8 mouse cellular contexts compared by ENCODE assay signal in genomic region chr4:154012132-154012882, GRCm38 (mm10). TPM values are rescaled to one million over a fixed set of nuclear protein-coding genes. Genes with fewer than 3 reads are reported as not detected.
DNase-seq lines count a peak whose midpoint lies in the region; ATAC-seq and TF ChIP-seq lines count a peak whose summit lies in the region.

No protein-coding gene starts in this region.

- H3K27me3 ChIP-seq in kidney, embryonic 14.5 days (ENCODE audit: control insufficient read depth, insufficient read depth, low read length): no peaks in the 10 kb centered on the region
- no peaks in the 10 kb centered on the region for H3K27me3 ChIP-seq in ES-Bruce4 (ENCODE audit: control insufficient read depth, insufficient read depth, low read length, poor library complexity, severe bottlenecking)
- no peaks in the 10 kb centered on the region for H3K27me3 ChIP-seq in embryonic facial prominence, embryonic 14.5 days (replicated peaks; ENCODE audit: control insufficient read depth, insufficient read depth, low read length)
- no peaks in the 10 kb centered on the region for H3K27me3 ChIP-seq in midbrain, embryonic 12.5 days

- peak overlapping the region; percentile 93 for H3K4me2 ChIP-seq in kidney, embryonic 14.5 days (replicated peaks; ENCODE audit: low read depth, low read length)
- peak overlapping the region; percentile 94 for H3K4me2 ChIP-seq in embryonic facial prominence, embryonic 14.5 days (ENCODE audit: low read depth, low read length)
- H3K4me2 ChIP-seq in midbrain, embryonic 12.5 days (replicated peaks): peak overlapping the region; percentile 100

- no peak for TF ChIP-seq CTCF in ES-Bruce4 (IDR thresholded peaks at IDR 0.05; ENCODE audit: low read depth, low read length)

- peak overlapping the region; percentile 90 for H3K9ac ChIP-seq in kidney, embryonic 14.5 days (ENCODE audit: low read depth, low read length)
- H3K9ac ChIP-seq in ES-Bruce4 (ENCODE audit: low read depth, poor library complexity, severe bottlenecking): peak overlapping the region; percentile 87
- peak overlapping the region; percentile 95 for H3K9ac ChIP-seq in embryonic facial prominence, embryonic 14.5 days (ENCODE audit: low read depth, low read length)
- H3K9ac ChIP-seq in midbrain, embryonic 12.5 days (replicated peaks): peak overlapping the region; percentile 98

- H3K27ac ChIP-seq in kidney, embryonic 14.5 days (ENCODE audit: low read depth, low read length): no peak overlapping the region; the same call in 1 of the 2 replicates
- H3K27ac ChIP-seq in ES-Bruce4 (ENCODE audit: insufficient read depth, low read length): no peak overlapping the region
- peak overlapping the region; percentile 52; the same call in 1 of the 2 replicates for H3K27ac ChIP-seq in embryonic facial prominence, embryonic 14.5 days (replicated peaks; ENCODE audit: low read depth, low read length)
- H3K27ac ChIP-seq in midbrain, embryonic 12.5 days (replicated peaks): peak overlapping the region; percentile 61

- ATAC-seq in kidney, embryonic 14.5 days (ENCODE audit: low FRiP score, low TSS enrichment): no peak
- ATAC-seq in embryonic facial prominence, embryonic 14.5 days (ENCODE audit: low read depth): no peak; the same call in 1 of the 2 replicates
- ATAC-seq in midbrain, embryonic 12.5 days (ENCODE audit: low FRiP score, low read depth): no peak

- DNase-seq in kidney, postnatal 14 days: no peak
- DNase-seq in embryonic facial prominence, embryonic 14.5 days (ENCODE audit: low spot score): no peak
- peak; percentile 67 for DNase-seq in induced T-regulatory cell, adult 2 months (ENCODE audit: low read depth)
- peak; percentile 28 to 47 for DNase-seq in thymus, postnatal 36 days
- DNase-seq in left cerebral cortex, adult 18-20 months (ENCODE audit: low spot score in 2 of 2): no peak

- TF ChIP-seq EP300 in ES-Bruce4 (IDR thresholded peaks at IDR 0.05; ENCODE audit: insufficient read depth, low read depth, low read length): no peak

- 2% methylated on average over 55 of the region's 55 CpGs for WGBS in kidney, embryonic 14.5 days
- WGBS in embryonic facial prominence, embryonic 14.5 days: 4% methylated on average over 34 of the region's 55 CpGs
- WGBS in midbrain, embryonic 12.5 days: 3% methylated on average over 50 of the region's 55 CpGs

- peaks cover 12% of the 10 kb centered on the region for H3K4me1 ChIP-seq in kidney, embryonic 14.5 days (ENCODE audit: control insufficient read depth, insufficient read depth, low read length)
- H3K4me1 ChIP-seq in ES-Bruce4 (ENCODE audit: control insufficient read depth, insufficient read depth, low read length): peaks cover 3% of the 10 kb centered on the region
- peaks cover 12% of the 10 kb centered on the region for H3K4me1 ChIP-seq in embryonic facial prominence, embryonic 14.5 days (ENCODE audit: control insufficient read depth, insufficient read depth, low read length)
- H3K4me1 ChIP-seq in midbrain, embryonic 12.5 days: peaks cover 24% of the 10 kb centered on the region

- no peak for TF ChIP-seq POLR2A in ES-Bruce4 (IDR thresholded peaks at IDR 0.05; ENCODE audit: insufficient read depth, low read length)

- H3K4me3 ChIP-seq in kidney, embryonic 14.5 days (ENCODE audit: low read length): peak overlapping the region; percentile 89
- peak overlapping the region; percentile 87 for H3K4me3 ChIP-seq in ES-Bruce4 (ENCODE audit: low read depth, low read length)
- H3K4me3 ChIP-seq in embryonic facial prominence, embryonic 14.5 days (ENCODE audit: low read depth, low read length): peak overlapping the region; percentile 84
- peak overlapping the region; percentile 100 for H3K4me3 ChIP-seq in midbrain, embryonic 12.5 days

- H3K9me3 ChIP-seq in kidney, embryonic 14.5 days (ENCODE audit: control insufficient read depth, low read length): no peaks in the 10 kb centered on the region
- H3K9me3 ChIP-seq in ES-Bruce4 (replicated peaks; ENCODE audit: control insufficient read depth, insufficient read depth, low read length, poor library complexity, severe bottlenecking): no peaks in the 10 kb centered on the region
- no peaks in the 10 kb centered on the region for H3K9me3 ChIP-seq in embryonic facial prominence, embryonic 14.5 days (ENCODE audit: control insufficient read depth, low read length)
- no peaks in the 10 kb centered on the region for H3K9me3 ChIP-seq in midbrain, embryonic 12.5 days

- peaks cover 27% of the 10 kb centered on the region for H3K36me3 ChIP-seq in kidney, embryonic 14.5 days (ENCODE audit: control insufficient read depth, insufficient read depth, low read length)
- H3K36me3 ChIP-seq in ES-Bruce4 (ENCODE audit: control insufficient read depth, insufficient read depth, low read length, poor library complexity, severe bottlenecking): peaks cover 7% of the 10 kb centered on the region
- H3K36me3 ChIP-seq in embryonic facial prominence, embryonic 14.5 days (ENCODE audit: control insufficient read depth, insufficient read depth, low read length): peaks cover 27% of the 10 kb centered on the region
- peaks cover 42% of the 10 kb centered on the region for H3K36me3 ChIP-seq in midbrain, embryonic 12.5 days

RNA-seq across cellular contexts. Expression of gene Lrrc47, which starts 0.8 kb away (rescaled TPM):
- polyA plus RNA-seq in kidney, embryonic 14.5 days (2014; fragmentation: Nextera tagmentation; extraction: Ambion mirVana): 12.1 and 13.6 TPM in 2 replicates
- 44.8 and 47.2 TPM in 2 replicates for polyA plus RNA-seq in ES-Bruce4 (2011; ENCODE audit: insufficient read depth, insufficient read length, low read depth, missing spikeins)
- 11.6 and 11.9 TPM in 2 replicates for polyA plus RNA-seq in embryonic facial prominence, embryonic 14.5 days (2014; fragmentation: Nextera tagmentation; extraction: Ambion mirVana)
- polyA plus RNA-seq in midbrain, embryonic 12.5 days (2016; fragmentation: Nextera tagmentation; extraction: Ambion mirVana): 31.4 and 34.8 TPM in 2 replicates
- 10 to 100 TPM; 59.7 to 69.2 TPM for total RNA-seq in left cerebral cortex, adult 18-20 months (2021)

RNA-seq across cellular contexts. Expression of gene Smim1, which starts 13.7 kb away (rescaled TPM):
- 29.9 and 35.4 TPM in 2 replicates for polyA plus RNA-seq in kidney, embryonic 14.5 days (2014; fragmentation: Nextera tagmentation; extraction: Ambion mirVana)
- 12.1 and 15.8 TPM in 2 replicates for polyA plus RNA-seq in ES-Bruce4 (2011; ENCODE audit: insufficient read depth, insufficient read length, low read depth, missing spikeins)
- polyA plus RNA-seq in embryonic facial prominence, embryonic 14.5 days (2014; fragmentation: Nextera tagmentation; extraction: Ambion mirVana): 34.3 TPM in 2 replicates
- polyA plus RNA-seq in midbrain, embryonic 12.5 days (2016; fragmentation: Nextera tagmentation; extraction: Ambion mirVana): 5.6 and 6.3 TPM in 2 replicates
- total RNA-seq in left cerebral cortex, adult 18-20 months (2021): 10 to 100 TPM; 10.0 to 15.0 TPM

RNA-seq across cellular contexts. Expression of gene Ccdc27, which starts 30.2 kb away (rescaled TPM):
- polyA plus RNA-seq in kidney, embryonic 14.5 days (2014; fragmentation: Nextera tagmentation; extraction: Ambion mirVana): not detected in 2 replicates
- polyA plus RNA-seq in ES-Bruce4 (2011; ENCODE audit: insufficient read depth, insufficient read length, low read depth, missing spikeins): not detected in 2 replicates
- 0.09 TPM in 1 of 2 replicates, not detected in the other for polyA plus RNA-seq in embryonic facial prominence, embryonic 14.5 days (2014; fragmentation: Nextera tagmentation; extraction: Ambion mirVana)
- polyA plus RNA-seq in midbrain, embryonic 12.5 days (2016; fragmentation: Nextera tagmentation; extraction: Ambion mirVana): not detected in 2 replicates
- not detected for total RNA-seq in left cerebral cortex, adult 18-20 months (2021)

RNA-seq across cellular contexts. Expression of gene Cep104, which starts 37.3 kb away (rescaled TPM):
- polyA plus RNA-seq in kidney, embryonic 14.5 days (2014; fragmentation: Nextera tagmentation; extraction: Ambion mirVana): 11.4 and 17.4 TPM in 2 replicates
- 17.6 and 20.2 TPM in 2 replicates for polyA plus RNA-seq in ES-Bruce4 (2011; ENCODE audit: insufficient read depth, insufficient read length, low read depth, missing spikeins)
- polyA plus RNA-seq in embryonic facial prominence, embryonic 14.5 days (2014; fragmentation: Nextera tagmentation; extraction: Ambion mirVana): 14.2 and 15.2 TPM in 2 replicates
- polyA plus RNA-seq in midbrain, embryonic 12.5 days (2016; fragmentation: Nextera tagmentation; extraction: Ambion mirVana): 22.6 and 23.3 TPM in 2 replicates
- 10 to 100 TPM; 33.2 to 33.9 TPM for total RNA-seq in left cerebral cortex, adult 18-20 months (2021)

RNA-seq across cellular contexts. Expression of gene Dffb, which starts 37.4 kb away (rescaled TPM):
- polyA plus RNA-seq in kidney, embryonic 14.5 days (2014; fragmentation: Nextera tagmentation; extraction: Ambion mirVana): 11.1 and 14.1 TPM in 2 replicates
- 17.3 and 18.5 TPM in 2 replicates for polyA plus RNA-seq in ES-Bruce4 (2011; ENCODE audit: insufficient read depth, insufficient read length, low read depth, missing spikeins)
- 7.3 and 10.1 TPM in 2 replicates for polyA plus RNA-seq in embryonic facial prominence, embryonic 14.5 days (2014; fragmentation: Nextera tagmentation; extraction: Ambion mirVana)
- polyA plus RNA-seq in midbrain, embryonic 12.5 days (2016; fragmentation: Nextera tagmentation; extraction: Ambion mirVana): 10.3 and 10.7 TPM in 2 replicates
- total RNA-seq in left cerebral cortex, adult 18-20 months (2021): 10 to 100 TPM; 12.7 to 14.8 TPM

Comparison
In these comparisons a context has a peak if more than half of its experiments do, and no peak if none do; other contexts are left out.
1. H3K27ac ChIP-seq: peak in embryonic facial prominence, embryonic 14.5 days (single experiment) and midbrain, embryonic 12.5 days (single experiment); none in kidney, embryonic 14.5 days (single experiment) and ES-Bruce4 (single experiment).
2. DNase-seq: peak in induced T-regulatory cell, adult 2 months (single experiment) and thymus, postnatal 36 days (2 of 2); none in kidney, postnatal 14 days (single experiment), embryonic facial prominence, embryonic 14.5 days (single experiment) and left cerebral cortex, adult 18-20 months (0 of 2).
3. Peak in every context shown above with its lines, with median percentiles within 50 percentile points of each other: H3K4me2 ChIP-seq, H3K4me3 ChIP-seq and H3K9ac ChIP-seq.